Mouse (Mus musculus): ENCODE measurements around the gene Zfp784.
A peak's percentile ranks its signal among the peaks of the same experiment; 100 is the strongest.

Gene Zfp784

GRCm38 (mm10) chr7:5057804-5058203 is 19.6 kb upstream of the Zfp784 start:
- DNase-seq (ENCODE audit: low spot score in 2 of 2): no peak

DNA sequence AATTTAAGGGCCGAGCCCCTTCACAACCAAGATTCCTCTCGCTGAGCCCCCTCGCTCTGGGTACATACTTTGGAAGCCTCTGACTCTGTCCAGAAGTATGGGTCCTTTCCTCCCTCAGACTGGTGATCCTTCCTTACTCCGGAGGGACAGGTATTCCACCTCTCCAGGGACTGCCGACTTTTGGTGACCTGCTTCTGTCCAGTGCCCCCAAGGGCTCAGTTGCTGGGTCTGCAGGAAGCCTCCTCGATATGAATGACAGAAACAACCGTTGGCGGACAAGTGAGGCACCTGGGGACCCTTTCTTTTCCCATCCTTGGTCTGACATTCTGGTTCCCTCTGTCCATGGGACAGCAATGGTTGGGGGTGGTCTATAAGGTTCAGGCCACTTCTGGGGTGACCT is 19.1 kb upstream of the Zfp784 start:
- DNase-seq (ENCODE audit: low spot score in 2 of 2): no peak

DNA sequence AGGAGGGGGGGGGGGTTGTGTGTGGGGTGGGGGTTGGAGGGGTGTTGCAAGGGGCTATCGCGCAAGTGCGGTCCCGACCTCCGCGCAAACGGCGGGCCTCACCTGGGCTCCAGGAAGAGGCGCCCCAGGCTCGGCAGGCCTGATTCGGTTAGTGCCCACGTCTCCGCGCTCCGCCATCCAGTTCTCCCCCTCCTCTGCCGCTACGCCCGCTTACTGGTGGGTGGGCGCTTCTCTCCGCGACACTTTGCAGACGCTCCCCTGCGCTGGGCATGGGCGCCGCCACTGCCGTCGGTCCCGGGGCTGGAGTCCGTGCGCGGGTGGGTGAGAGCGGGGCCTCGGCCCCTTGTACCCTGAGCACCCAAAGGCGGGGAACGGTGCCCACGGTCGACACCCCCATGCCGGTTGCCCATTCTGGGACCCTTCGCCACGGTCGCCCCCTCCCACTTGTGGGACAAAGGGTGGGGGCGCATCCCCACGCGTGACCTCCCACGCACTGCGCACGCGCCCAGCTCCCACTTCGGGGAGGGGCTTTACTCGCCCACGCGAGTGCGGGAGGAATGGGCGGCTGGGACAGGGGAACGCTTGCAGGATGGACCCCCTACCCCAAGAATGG is 18.5 kb upstream of the Zfp784 start:
- DNase-seq (ENCODE audit: low spot score in 2 of 2): peak in 1 of 2 experiments; percentile 45

- DNase-seq (ENCODE audit: low spot score in 2 of 2): no peak
These were observed 15.4 kb upstream of the Zfp784 start for GRCm38 (mm10) chr7:5053456-5054179.

DNA sequence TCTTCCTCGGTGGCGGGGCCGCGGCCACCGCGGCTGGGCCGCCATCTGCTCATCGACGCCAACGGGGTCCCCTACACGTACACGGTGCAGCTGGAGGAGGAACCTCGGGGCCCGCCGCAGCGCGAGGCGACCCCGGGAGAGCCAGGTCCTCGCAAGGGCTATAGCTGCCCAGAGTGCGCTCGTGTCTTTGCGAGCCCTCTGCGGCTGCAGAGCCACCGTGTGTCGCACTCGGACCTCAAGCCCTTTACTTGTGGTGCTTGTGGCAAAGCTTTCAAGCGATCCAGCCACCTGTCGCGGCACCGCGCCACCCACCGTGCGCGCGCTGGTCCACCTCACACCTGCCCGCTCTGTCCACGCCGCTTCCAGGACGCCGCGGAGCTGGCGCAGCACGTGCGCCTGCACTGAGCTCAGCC is 14.7 kb upstream of the Zfp784 start:
- no peak for DNase-seq (ENCODE audit: low spot score in 2 of 2)

- DNase-seq (ENCODE audit: low spot score in 2 of 2): no peak
These were observed 14.2 kb upstream of the Zfp784 start for GRCm38 (mm10) chr7:5052438-5052837.

DNA sequence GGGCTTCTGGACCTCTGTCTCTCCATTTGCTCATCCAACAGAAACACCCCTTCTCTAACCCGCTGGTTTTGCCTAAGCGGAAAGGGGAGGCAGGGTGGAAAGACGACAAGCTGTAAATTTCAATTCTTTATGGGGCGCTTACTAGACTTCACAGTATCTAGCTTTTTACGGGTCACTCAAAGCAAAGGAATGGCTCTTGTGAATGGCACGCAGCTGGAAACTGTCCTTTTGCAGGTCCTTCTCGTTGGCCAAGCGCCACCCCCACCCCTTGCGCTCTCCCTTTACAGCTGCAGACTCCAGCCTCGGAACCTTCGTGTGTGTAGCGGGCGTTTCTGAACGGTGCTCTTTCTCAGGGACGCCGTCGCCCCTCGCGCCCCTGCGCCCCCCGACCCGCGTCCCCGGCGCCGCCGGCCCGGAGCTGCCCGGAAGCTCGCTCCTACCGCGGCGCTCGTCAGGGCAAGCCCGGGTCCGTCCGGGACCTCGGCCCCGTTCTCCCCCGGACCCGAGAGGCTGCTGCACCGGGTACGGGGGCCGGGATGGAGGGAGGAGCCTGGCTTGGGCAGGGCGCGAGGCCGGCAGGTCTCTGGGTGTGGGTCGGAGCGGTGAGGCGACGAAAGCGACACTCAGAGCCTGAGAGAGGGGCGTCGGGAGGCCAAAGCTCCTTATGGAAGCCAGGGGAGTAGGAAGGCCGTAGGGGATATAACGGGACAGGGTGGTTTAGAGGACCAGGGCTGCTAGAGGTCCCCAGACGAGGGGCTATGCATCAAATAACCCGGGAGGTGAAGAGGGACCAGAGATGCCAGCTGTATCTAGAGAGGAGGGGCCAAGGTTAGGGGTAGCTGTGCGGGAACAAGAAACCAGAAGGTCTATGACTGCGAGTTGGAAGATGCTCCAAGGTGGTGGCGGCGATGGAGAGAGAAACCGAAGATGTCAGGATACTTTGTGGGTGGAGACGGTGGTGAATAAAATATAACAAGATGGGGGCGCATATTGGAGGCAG is 13.2 kb upstream of the Zfp784 start, which contains the start of gene Zfp580:
Gene Zfp580 (plus strand): TSS at position 346 of the 1,000 bp plus-strand sequence.
- peak; percentile 70 to 83 for DNase-seq (ENCODE audit: low spot score in 2 of 2)

GRCm38 (mm10) chr7:5047313-5047712 is 9.1 kb upstream of the Zfp784 start:
- DNase-seq (ENCODE audit: low spot score in 2 of 2): no peak

- no peak for DNase-seq (ENCODE audit: low spot score in 2 of 2)
These were observed 7.9 kb upstream of the Zfp784 start for GRCm38 (mm10) chr7:5046112-5046511.

DNA sequence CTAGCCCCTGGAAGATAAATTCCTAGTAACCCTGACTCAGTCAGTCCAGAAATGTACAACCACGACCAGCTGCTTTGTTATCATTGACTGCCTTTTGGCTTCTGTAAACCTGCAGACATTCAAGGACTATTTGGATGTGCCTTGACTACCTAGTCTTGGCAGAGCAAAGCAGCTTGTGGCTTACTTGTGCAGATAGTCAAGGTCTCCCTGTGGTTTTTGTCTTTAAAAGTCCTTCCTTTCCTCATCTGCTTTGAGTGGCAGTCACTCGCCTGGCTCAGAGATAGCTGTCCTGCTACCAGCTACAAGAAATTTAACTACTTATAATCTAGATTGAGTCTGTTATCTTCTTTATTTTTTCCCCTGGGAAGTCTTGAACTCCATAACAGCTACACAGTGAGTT is 6.7 kb upstream of the Zfp784 start:
- DNase-seq (ENCODE audit: low spot score in 2 of 2): no peak

DNA sequence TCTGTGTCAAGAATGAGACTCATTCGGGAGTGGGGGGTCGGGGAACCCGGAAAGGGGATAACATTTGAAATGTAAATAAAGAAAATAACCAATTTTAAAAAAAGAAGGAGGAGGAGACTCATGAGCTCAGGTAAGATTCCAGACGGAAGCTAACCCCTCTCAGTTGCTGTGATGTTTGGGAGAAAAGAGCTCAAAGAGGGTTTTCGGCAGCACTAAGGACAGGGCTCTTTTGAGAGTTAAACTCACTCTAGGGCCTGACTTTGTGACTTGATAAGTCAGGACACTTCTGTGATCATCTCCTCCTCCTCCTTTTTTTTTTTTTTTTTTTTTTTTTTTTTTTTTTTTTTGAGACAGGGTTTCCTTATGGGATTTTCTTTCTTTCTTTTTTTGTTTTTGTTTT is 694 bp upstream of the Zfp784 start:
- DNase-seq (ENCODE audit: low spot score in 2 of 2): no peak

- no peak for DNase-seq (ENCODE audit: low spot score in 2 of 2)
These were observed 779 bp downstream of the Zfp784 start for GRCm38 (mm10) chr7:5037467-5037866.

DNA sequence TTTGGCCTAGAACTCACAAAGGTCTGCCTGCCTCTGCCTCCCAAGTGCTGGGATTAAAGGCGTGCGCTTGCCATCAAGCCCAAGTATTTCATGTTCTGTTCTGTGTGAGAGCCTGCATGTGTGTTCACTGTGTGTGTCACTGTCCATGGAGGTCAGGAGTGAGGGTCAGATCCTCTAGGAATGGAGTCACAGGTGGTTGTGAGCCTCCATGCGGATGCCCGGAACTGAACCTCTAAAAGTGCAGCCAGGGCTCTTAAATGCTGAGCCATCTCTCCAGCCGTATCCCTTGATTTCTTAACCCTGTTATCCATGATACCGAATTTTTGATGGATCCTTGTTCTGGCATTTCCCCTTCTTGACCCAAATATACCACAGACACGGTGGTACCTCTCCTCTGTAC is 1.2 kb downstream of the Zfp784 start:
- DNase-seq (ENCODE audit: low spot score in 2 of 2): no peak

DNA sequence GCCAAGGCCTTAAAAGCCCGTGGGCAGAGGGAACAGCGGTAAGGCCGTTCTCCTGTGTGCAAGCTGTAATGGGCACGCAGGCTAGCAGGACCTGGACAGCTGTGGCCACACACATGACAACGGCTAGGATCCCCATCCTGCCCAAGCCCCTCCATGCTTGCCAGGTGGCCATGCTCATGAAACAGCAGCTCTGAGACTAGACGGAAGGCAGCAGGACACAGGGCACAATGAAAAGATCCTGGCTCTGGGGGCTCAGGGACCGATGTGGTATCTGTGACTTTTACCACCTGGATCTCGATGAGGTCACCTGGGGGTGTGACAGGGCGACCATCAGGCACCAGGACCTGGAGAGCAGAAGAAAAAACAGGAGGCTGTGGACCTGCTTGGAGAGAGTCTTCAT is 2.1 kb downstream of the Zfp784 start:
- DNase-seq (ENCODE audit: low spot score in 2 of 2): no peak

- DNase-seq (ENCODE audit: low spot score in 2 of 2): no peak
These were observed 2.6 kb downstream of the Zfp784 start for GRCm38 (mm10) chr7:5035628-5036027.

GRCm38 (mm10) chr7:5033818-5034217 is 4.4 kb downstream of the Zfp784 start, which contains the start of gene 4632433K11Rik:
Gene 4632433K11Rik, plus strand, starts transcription at chr7:5034118.
- DNase-seq (ENCODE audit: low spot score in 2 of 2): no peak

- no peak for DNase-seq (ENCODE audit: low spot score in 2 of 2)
These were observed 6.8 kb downstream of the Zfp784 start for GRCm38 (mm10) chr7:5031496-5031895.

- no peak for DNase-seq (ENCODE audit: low spot score in 2 of 2)
These were observed 7.5 kb downstream of the Zfp784 start for GRCm38 (mm10) chr7:5030554-5031275.

DNA sequence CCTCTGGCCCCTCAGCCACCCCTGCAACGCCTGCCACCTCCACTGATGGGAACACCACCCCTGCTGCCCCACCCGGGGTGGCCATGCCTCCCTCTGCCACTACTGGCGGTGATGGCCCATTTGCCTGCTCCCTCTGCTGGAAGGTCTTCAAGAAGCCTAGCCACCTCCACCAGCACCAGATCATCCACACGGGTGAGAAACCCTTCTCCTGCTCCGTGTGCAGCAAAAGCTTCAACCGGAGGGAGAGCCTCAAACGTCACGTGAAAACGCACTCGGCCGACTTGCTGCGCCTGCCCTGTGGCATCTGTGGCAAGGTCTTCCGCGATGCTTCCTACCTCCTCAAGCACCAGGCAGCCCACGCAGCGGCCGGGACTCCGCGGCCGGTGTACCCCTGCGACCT is 8.3 kb downstream of the Zfp784 start:
- no peak for DNase-seq (ENCODE audit: low spot score in 2 of 2)

DNA sequence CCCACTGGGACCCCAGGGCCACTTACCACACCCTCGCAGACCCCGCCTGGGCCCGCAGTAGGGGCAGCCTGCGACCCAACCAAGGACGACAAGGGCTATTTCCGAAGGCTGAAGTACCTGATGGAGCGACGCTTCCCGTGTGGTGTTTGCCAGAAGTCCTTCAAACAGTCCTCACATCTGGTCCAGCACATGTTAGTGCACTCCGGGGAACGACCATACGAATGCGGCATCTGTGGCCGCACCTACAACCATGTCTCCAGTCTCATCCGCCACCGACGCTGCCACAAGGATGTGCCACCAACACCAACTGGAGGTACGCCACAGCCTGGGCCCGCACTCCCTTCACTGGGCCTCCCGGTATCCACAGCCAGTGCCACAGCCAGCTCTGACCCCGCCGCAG is 8.7 kb downstream of the Zfp784 start:
- DNase-seq (ENCODE audit: low spot score in 2 of 2): no peak

DNA sequence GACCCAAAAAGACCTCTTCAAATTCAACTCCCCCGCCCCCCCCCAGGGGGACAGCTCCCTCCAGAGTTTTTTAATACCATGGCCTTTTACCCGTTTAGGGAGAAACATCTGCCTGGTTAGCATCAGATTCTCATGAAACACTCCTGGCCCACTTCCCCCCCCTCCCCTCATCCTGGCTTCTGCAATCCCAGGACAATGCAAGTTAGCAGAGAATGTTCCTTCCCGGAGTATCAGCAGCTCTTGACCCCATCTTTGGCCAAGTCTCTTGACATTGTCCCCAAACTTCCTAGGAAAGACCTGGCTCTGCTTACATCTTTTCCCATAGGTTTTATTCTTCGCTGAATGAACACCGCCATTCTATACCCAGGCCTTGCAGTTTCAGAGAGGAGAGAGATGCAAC is 17.0 kb downstream of the Zfp784 start:
- no peak for DNase-seq (ENCODE audit: low spot score in 2 of 2)

GRCm38 (mm10) chr7:5020685-5021084 is 17.6 kb downstream of the Zfp784 start:
- DNase-seq (ENCODE audit: low spot score in 2 of 2): no peak
